Mouse (Mus musculus) myocyte (in vitro differentiated cells): Measurements from ENCODE around the gene Zfpl1. TPM values are rescaled to one million over a fixed set of nuclear protein-coding genes. Genes with fewer than 3 reads are reported as not detected.
A peak's percentile ranks its signal among the peaks of the same experiment; 100 is the strongest.

Source experiments
- H3K27me3 ChIP-seq: one replicate; pipeline ENCODE4 v1.6.1; 2011; ENCODE audit not compliant: control insufficient read depth, insufficient read depth, insufficient read length
- H3K36me3 ChIP-seq: one replicate; pipeline ENCODE4 v1.6.1; 2011; ENCODE audit not compliant: control insufficient read depth, insufficient read depth
- H3K4me2 ChIP-seq: one replicate; pipeline ENCODE4 v1.6.1; 2011; ENCODE audit warnings: low read depth, control low read depth
- H3K4me3 ChIP-seq: one replicate; pipeline ENCODE4 v1.5.1; 2011; ENCODE audit warnings: mild to moderate bottlenecking, control low read depth, moderate library complexity
- H3K79me2 ChIP-seq: one replicate; pipeline ENCODE4 v1.6.1; 2011; ENCODE audit not compliant: control insufficient read depth, insufficient read depth
- H3ac ChIP-seq: one replicate; pipeline ENCODE4 v1.6.1; 2011; ENCODE audit not compliant: control insufficient read depth, insufficient read length
- CEBPB ChIP-seq: IDR thresholded peaks from 2 replicates; pipeline ENCODE4 v1.6.1; 2011; ENCODE audit warnings: mild to moderate bottlenecking, moderate library complexity; ENCODE audit not compliant: poor library complexity, insufficient read depth, severe bottlenecking
- E2F4 ChIP-seq: IDR thresholded peaks from one replicate; pipeline ENCODE4 v1.6.1; 2011; ENCODE audit warnings: mild to moderate bottlenecking, control low read depth, moderate library complexity; ENCODE audit not compliant: insufficient read depth
- MAX ChIP-seq: IDR thresholded peaks from one replicate; pipeline ENCODE4 v1.6.1; 2011; ENCODE audit warnings: low read depth, mild to moderate bottlenecking, control low read depth
- MYOD1 ChIP-seq, 3 experiments: IDR thresholded peaks; one replicate each; pipeline ENCODE4 v1.6.1; 2011; ENCODE audit warnings: control low read depth in 2 of 3, low read depth in 2 of 3, mild to moderate bottlenecking in 2 of 3, moderate library complexity in 1 of 3; ENCODE audit not compliant: insufficient read length in 2 of 3, control insufficient read depth in 1 of 3
- MYOG ChIP-seq, 3 experiments: IDR thresholded peaks; one replicate each; pipeline ENCODE4 v1.6.1; 2011; ENCODE audit warnings: control low read depth in 2 of 3, low read depth in 2 of 3, mild to moderate bottlenecking in 2 of 3; ENCODE audit not compliant: insufficient read length in 2 of 3, control insufficient read depth in 1 of 3, insufficient read depth in 1 of 3
- POLR2A ChIP-seq: IDR thresholded peaks from one replicate; pipeline ENCODE4 v1.6.1; 2011; ENCODE audit warnings: low read depth, mild to moderate bottlenecking, control low read depth, moderate library complexity; ENCODE audit not compliant: insufficient read length
- POLR2AphosphoS2 ChIP-seq: IDR thresholded peaks from one replicate; pipeline ENCODE4 v1.6.1; 2011; ENCODE audit warnings: low read depth, control low read depth; ENCODE audit not compliant: insufficient read length
- REST ChIP-seq: IDR thresholded peaks from one replicate; pipeline ENCODE4 v1.6.1; 2011; ENCODE audit warnings: mild to moderate bottlenecking, control low read depth, moderate library complexity; ENCODE audit not compliant: insufficient read depth, insufficient read length
- SRF ChIP-seq: IDR thresholded peaks from one replicate; pipeline ENCODE4 v1.6.1; 2011; ENCODE audit warnings: low read depth; ENCODE audit not compliant: control insufficient read depth, insufficient read length
- TCF12 ChIP-seq: IDR thresholded peaks from one replicate; pipeline ENCODE4 v1.6.1; 2011; ENCODE audit warnings: mild to moderate bottlenecking, control low read depth; ENCODE audit not compliant: poor library complexity, insufficient read depth, severe bottlenecking
- TCF3 ChIP-seq: IDR thresholded peaks from one replicate; pipeline ENCODE4 v1.6.1; 2011; ENCODE audit warnings: low read depth, control low read depth; ENCODE audit not compliant: insufficient read length
- USF1 ChIP-seq: IDR thresholded peaks from one replicate; pipeline ENCODE4 v1.6.1; 2011; ENCODE audit warnings: low read depth, mild to moderate bottlenecking, control low read depth, moderate library complexity
- polyA plus RNA-seq: library from polyadenylated mRNA; unstranded; fragments of >200 nt; fragmentation: generic; extraction: Trizol; gene quantifications from one replicate; pipeline ENCODE4 v1.2.1, GENCODE M21; 2012; ENCODE audit warnings: missing spikeins

Gene Zfpl1
- polyA plus RNA-seq, 1 experiment = 68.5 TPM

DNA sequence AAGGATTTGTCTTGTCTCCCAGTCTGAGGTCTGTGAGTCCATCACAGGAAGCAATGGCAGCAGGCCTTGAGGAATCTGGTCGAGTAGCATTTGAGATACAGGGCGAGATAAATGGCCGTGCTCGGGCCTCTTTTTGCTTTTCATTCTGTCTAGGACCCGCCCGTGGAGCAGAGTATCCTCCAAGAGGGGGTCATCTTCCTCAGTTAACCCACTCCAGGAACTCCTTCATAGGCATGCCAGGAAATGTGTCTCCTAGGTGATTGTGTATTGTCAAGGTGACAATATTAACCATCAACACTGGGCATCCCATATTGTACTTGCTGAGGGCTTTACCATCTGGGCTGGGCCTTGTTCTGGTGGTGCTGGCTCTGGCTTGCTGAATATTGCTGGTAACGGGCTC is 9.4 kb upstream of the Zfpl1 start, which contains the start of gene AC131692.1:
Gene AC131692.1 (plus strand): TSS at position 301 of the 400 bp plus-strand sequence.
- H3ac ChIP-seq = no peak within 1 kb of the TSS
- H3K27me3 ChIP-seq = no peaks in the 10 kb centered on the region
- no peak within 1 kb of the TSS for H3K4me3 ChIP-seq
- H3K4me2 ChIP-seq = no peak within 1 kb of the TSS
- TF ChIP-seq TCF3 (no peak), CEBPB (no peak), POLR2AphosphoS2 (no peak), REST (no peak), POLR2A (no peak), MAX (no peak), MYOG (IDR thresholded peaks at IDR 0.05; ENCODE audit: control insufficient read depth in 1 of 3, insufficient read depth in 1 of 3, insufficient read length in 2 of 3, low read depth in 2 of 3) (no peak), TCF12 (no peak)
- H3K36me3 ChIP-seq = peaks cover 6% of the 10 kb centered on the region
- peaks cover 3% of the 10 kb centered on the region for H3K79me2 ChIP-seq

DNA sequence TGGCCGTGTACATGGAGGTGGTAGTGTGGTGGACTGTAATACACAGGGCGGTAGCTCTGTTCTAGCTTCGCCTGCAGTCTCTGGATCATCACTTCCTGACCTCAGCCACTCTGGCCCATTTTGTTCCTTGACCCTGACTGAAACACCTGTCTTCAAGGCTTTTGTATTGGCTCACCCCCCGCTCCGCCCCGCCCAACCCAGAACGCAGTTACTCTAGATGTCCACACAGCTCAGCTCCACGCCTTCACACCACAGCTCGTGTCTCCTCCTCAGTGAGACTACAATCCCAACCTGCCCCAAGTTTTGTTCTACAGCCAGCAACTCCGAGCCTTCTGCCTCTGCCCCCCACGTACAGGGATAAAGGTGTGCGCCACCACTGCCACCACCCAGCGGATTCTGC is 4.1 kb upstream of the Zfpl1 start:
- no peak overlapping the region for H3ac ChIP-seq
- peaks cover 38% of the 10 kb centered on the region for H3K79me2 ChIP-seq
- TF ChIP-seq POLR2AphosphoS2 = no peak
- no peak for TF ChIP-seq TCF12
- TF ChIP-seq SRF = no peak
- TF ChIP-seq MYOD1 (IDR thresholded peaks at IDR 0.05; ENCODE audit: control insufficient read depth in 1 of 3, insufficient read length in 2 of 3, low read depth in 2 of 3) = no peak
- TF ChIP-seq MYOG (IDR thresholded peaks at IDR 0.05; ENCODE audit: control insufficient read depth in 1 of 3, insufficient read depth in 1 of 3, insufficient read length in 2 of 3, low read depth in 2 of 3) = no peak
- no peak for TF ChIP-seq E2F4
- no peak for TF ChIP-seq MAX
- no peak for TF ChIP-seq TCF3
- no peak for TF ChIP-seq USF1
- TF ChIP-seq CEBPB = no peak
- TF ChIP-seq REST = no peak
- no peak for TF ChIP-seq POLR2A
- no peak overlapping the region for H3K4me3 ChIP-seq
- H3K27me3 ChIP-seq = no peaks in the 10 kb centered on the region
- no peak overlapping the region for H3K4me2 ChIP-seq
- H3K36me3 ChIP-seq = peaks cover 6% of the 10 kb centered on the region

DNA sequence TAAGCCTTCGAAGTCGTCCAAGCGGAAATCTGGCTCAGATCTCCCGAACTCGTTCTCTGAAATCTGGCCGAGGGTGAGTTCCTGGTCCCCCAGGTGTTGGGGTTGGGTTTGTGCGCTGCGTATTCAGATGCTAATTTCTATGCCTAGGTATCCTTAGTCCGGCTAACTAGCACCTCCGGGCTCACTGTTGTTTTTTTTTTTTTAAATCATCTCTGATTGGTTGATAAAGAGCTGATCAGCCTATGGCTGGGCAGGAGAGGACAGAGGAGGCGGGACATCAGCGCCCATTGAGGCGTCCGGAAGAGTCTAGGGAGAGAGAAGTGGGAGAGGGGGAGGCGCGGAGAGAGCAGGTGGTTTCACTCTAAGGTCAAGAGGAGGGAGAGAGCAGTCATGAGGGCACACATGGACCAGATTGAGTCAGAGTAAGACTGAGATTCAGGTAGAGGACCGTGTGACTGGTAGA is 692 bp upstream of the Zfpl1 start:
- Histone ChIP-seq H3K4me2 (peak overlapping the region; percentile 97), H3K36me3 (no peaks in the 10 kb centered on the region)

DNA sequence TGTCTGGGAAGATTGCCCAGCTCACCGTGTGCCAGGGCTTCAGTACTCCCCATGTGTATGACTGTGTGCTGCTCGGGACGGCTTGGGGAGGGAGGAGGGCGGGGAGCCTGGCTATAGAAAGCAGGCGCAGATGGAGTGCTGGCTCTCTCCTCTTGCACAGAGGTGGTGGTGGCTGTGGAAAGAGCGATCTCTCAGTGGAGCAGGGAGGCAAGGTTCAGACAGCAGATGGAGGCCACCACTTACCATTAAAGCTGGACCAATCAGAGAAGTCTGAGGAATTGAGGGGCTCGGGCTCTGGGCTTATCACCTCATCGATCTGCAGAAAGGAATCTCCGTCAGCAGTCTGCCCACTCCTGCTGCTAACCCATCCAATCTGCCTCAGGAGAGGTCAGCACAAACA is 2.6 kb downstream of the Zfpl1 start, which contains the start of gene Gm28374:
Gene Gm28374 (minus strand): TSS at position 101 of the 400 bp plus-strand sequence.
- no peak within 1 kb of the TSS for H3ac ChIP-seq
- peaks cover 37% of the 10 kb centered on the region for H3K79me2 ChIP-seq
- H3K36me3 ChIP-seq = no peaks in the 10 kb centered on the region
- TF ChIP-seq POLR2A (no peak), SRF (no peak), POLR2AphosphoS2 (no peak), TCF3 (no peak), MYOG (IDR thresholded peaks at IDR 0.05; ENCODE audit: control insufficient read depth in 1 of 3, insufficient read depth in 1 of 3, insufficient read length in 2 of 3, low read depth in 2 of 3) (no peak), MAX (no peak)
- H3K4me2 ChIP-seq = no peak within 1 kb of the TSS
- no peaks in the 10 kb centered on the region for H3K27me3 ChIP-seq
- H3K4me3 ChIP-seq = no peak within 1 kb of the TSS

More for the DNA sequence above, 692 bp upstream of the Zfpl1 start:
- Histone ChIP-seq H3K4me3 (peak overlapping the region; percentile 89), H3K27me3 (no peaks in the 10 kb centered on the region), H3K79me2 (peaks cover 47% of the 10 kb centered on the region), H3ac (peak overlapping the region; percentile 74)
- TF ChIP-seq MAX (no peak), SRF (no peak), TCF3 (no peak), E2F4 (no peak), POLR2AphosphoS2 (no peak), MYOG (IDR thresholded peaks at IDR 0.05; ENCODE audit: control insufficient read depth in 1 of 3, insufficient read depth in 1 of 3, insufficient read length in 2 of 3, low read depth in 2 of 3) (no peak), MYOD1 (IDR thresholded peaks at IDR 0.05; ENCODE audit: control insufficient read depth in 1 of 3, insufficient read length in 2 of 3, low read depth in 2 of 3) (no peak), POLR2A (no peak), USF1 (no peak), REST (no peak), TCF12 (no peak), CEBPB (no peak)

DNA sequence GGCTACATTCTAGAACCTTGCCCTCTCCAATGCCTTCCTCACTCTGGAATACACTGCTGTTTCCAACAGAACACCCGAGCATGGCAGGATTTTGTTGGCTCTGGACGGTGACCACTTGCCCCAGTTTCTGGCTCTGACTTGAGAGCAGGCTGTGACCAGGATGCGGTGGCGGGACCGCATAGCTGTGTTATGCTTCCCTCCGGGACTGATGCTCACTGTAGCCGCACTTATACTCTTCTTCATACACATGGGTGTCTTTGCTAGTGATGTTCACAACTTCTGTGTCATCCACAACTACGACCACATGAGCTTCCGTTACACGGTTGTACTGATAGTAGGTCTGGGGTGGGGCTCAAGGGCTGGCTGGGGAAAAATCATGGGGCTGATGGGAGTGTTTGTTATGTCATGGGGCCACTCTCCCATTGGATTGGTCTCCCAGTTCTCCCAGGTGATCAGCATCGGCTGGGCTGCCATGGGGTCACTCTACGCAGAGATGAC is 4.7 kb downstream of the Zfpl1 start, which contains the start of gene Tmem262:
Gene Tmem262 (plus strand): TSS at position 51 of the 498 bp plus-strand sequence.
- H3K4me2 ChIP-seq = no peak within 1 kb of the TSS
- TF ChIP-seq MAX (no peak), SRF (no peak), MYOD1 (IDR thresholded peaks at IDR 0.05; ENCODE audit: control insufficient read depth in 1 of 3, insufficient read length in 2 of 3, low read depth in 2 of 3) (no peak), USF1 (no peak), REST (no peak), POLR2AphosphoS2 (no peak), MYOG (IDR thresholded peaks at IDR 0.05; ENCODE audit: control insufficient read depth in 1 of 3, insufficient read depth in 1 of 3, insufficient read length in 2 of 3, low read depth in 2 of 3) (no peak), TCF12 (no peak), CEBPB (no peak), TCF3 (no peak), POLR2A (no peak), E2F4 (no peak)

More for the DNA sequence above, 4.7 kb downstream of the Zfpl1 start, which contains the start of gene Tmem262:
- Histone ChIP-seq H3K79me2 (peaks cover 35% of the 10 kb centered on the region), H3K4me3 (no peak within 1 kb of the TSS), H3K27me3 (no peaks in the 10 kb centered on the region), H3ac (no peak within 1 kb of the TSS), H3K36me3 (no peaks in the 10 kb centered on the region)
